Mouse (Mus musculus): ENCODE results near the gene Azgp1. TPM values are rescaled to one million over a fixed set of nuclear protein-coding genes. Genes with fewer than 3 reads are reported as not detected.

The Azgp1 gene
- polyA plus RNA-seq, 1 experiment from 2014 or later = 745 TPM

DNA sequence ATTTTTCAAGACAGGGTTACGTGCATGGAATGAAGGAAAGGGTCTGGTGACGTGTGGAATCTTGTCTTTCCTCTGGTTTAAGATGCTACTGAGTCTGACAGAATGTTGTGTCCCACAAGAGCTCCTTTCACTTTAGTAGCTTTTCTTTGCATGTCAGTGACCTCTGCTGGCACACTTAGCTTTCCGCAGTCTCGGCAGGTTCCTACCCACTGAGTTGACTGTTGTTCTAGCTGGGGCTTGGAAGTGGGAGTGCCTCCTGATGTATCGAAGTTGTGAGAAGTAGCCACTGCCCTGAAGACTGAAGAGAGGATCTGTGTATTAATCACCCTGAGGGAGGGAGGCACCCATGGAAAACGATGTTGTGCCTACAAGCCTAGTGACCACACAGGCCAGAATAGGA lies 30.1 kb upstream of the Azgp1 start:
- Histone ChIP-seq H3K4me3 (ENCODE audit: low read depth, low read length) (no peak overlapping the region), H3K4me2 (ENCODE audit: low read depth, low read length) (no peak overlapping the region), H3K9me3 (ENCODE audit: low read length) (no peaks in the 10 kb centered on the region), H3K36me3 (replicated peaks; ENCODE audit: insufficient read depth, low read length) (no peaks in the 10 kb centered on the region), H3K4me1 (ENCODE audit: insufficient read depth) (no peaks in the 10 kb centered on the region), H3K27ac (ENCODE audit: low read depth) (no peak overlapping the region), H3K9ac (replicated peaks) (no peak overlapping the region), H3K27me3 (ENCODE audit: insufficient read depth, low read length) (no peaks in the 10 kb centered on the region)
- 32% methylated on average over 6 of the region's 6 CpGs for WGBS (ENCODE audit: insufficient replicate concordance)
- DNase-seq (peak; percentile 25), ATAC-seq (no peak)
- TF ChIP-seq EP300 (IDR thresholded peaks at IDR 0.05; ENCODE audit: low read depth) = no peak
- peak; percentile 53 for TF ChIP-seq CTCF (IDR thresholded peaks at IDR 0.05; ENCODE audit: low read depth)

- H3K27me3 ChIP-seq (ENCODE audit: insufficient read depth, low read length) = no peaks in the 10 kb centered on the region
- H3K36me3 ChIP-seq (replicated peaks; ENCODE audit: insufficient read depth, low read length) = no peaks in the 10 kb centered on the region
- H3K4me3 ChIP-seq (ENCODE audit: low read depth, low read length) = no peak overlapping the region
- TF ChIP-seq EP300 (IDR thresholded peaks at IDR 0.05; ENCODE audit: low read depth) (no peak), CTCF (IDR thresholded peaks at IDR 0.05; ENCODE audit: low read depth) (no peak)
- H3K4me1 ChIP-seq (ENCODE audit: insufficient read depth) = no peaks in the 10 kb centered on the region
- no peak overlapping the region for H3K9ac ChIP-seq (replicated peaks)
- DNase-seq (no peak), ATAC-seq (no peak)
- no peak overlapping the region for H3K27ac ChIP-seq (ENCODE audit: low read depth)
- WGBS (ENCODE audit: insufficient replicate concordance) = 87% methylated on average over 3 of the region's 3 CpGs
- H3K9me3 ChIP-seq (ENCODE audit: low read length) = no peaks in the 10 kb centered on the region
- no peak overlapping the region for H3K4me2 ChIP-seq (ENCODE audit: low read depth, low read length)
Measured at GRCm38 (mm10) chr5:137956404-137956803, 24.9 kb upstream of the Azgp1 start.

DNA sequence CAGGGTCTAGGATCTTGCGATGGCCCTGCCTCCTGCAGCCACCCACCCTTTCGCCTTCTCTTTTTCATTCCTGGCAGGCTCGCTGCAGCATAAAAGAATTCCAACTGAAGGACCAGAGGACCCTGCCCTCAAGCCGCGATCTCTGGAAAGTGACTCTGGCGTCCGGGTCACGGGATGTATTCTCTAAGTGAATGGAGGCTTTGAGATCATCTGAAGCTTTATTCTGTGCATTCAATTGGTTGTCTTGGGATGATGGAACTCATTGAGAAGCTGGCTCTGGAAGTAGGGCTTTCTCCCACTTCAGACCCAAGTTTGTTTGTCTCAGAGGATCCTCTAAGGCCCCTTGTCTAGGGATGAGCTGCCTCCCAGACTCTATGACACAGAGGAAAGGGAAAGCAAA lies 18.4 kb upstream of the Azgp1 start, which contains the start of gene Gjc3:
Gene Gjc3 (minus strand): TSS at position 154 of the 400 bp plus-strand sequence.
- no peaks in the 10 kb centered on the region for H3K9me3 ChIP-seq (ENCODE audit: low read length)
- WGBS (ENCODE audit: insufficient replicate concordance) = 81% methylated on average over 8 of the region's 8 CpGs

GRCm38 (mm10) chr5:137966492-137966891 lies 14.8 kb upstream of the Azgp1 start:
- Histone ChIP-seq H3K27me3 (ENCODE audit: insufficient read depth, low read length) (no peaks in the 10 kb centered on the region), H3K27ac (ENCODE audit: low read depth) (no peak overlapping the region), H3K4me2 (ENCODE audit: low read depth, low read length) (no peak overlapping the region), H3K4me3 (ENCODE audit: low read depth, low read length) (no peak overlapping the region), H3K9ac (replicated peaks) (no peak overlapping the region), H3K4me1 (ENCODE audit: insufficient read depth) (no peaks in the 10 kb centered on the region), H3K9me3 (ENCODE audit: low read length) (no peaks in the 10 kb centered on the region), H3K36me3 (replicated peaks; ENCODE audit: insufficient read depth, low read length) (no peaks in the 10 kb centered on the region)
- ATAC-seq = no peak
- no peak for DNase-seq
- TF ChIP-seq EP300 (IDR thresholded peaks at IDR 0.05; ENCODE audit: low read depth) (no peak), CTCF (IDR thresholded peaks at IDR 0.05; ENCODE audit: low read depth) (no peak)

More for the DNA sequence above, 18.4 kb upstream of the Azgp1 start, which contains the start of gene Gjc3:
- TF ChIP-seq EP300 (IDR thresholded peaks at IDR 0.05; ENCODE audit: low read depth) (no peak), CTCF (IDR thresholded peaks at IDR 0.05; ENCODE audit: low read depth) (no peak)
- no peaks in the 10 kb centered on the region for H3K4me1 ChIP-seq (ENCODE audit: insufficient read depth)
- no peak for DNase-seq
- no peak within 1 kb of the TSS for H3K27ac ChIP-seq (ENCODE audit: low read depth)
- no peak within 1 kb of the TSS for H3K4me2 ChIP-seq (ENCODE audit: low read depth, low read length)
- no peaks in the 10 kb centered on the region for H3K27me3 ChIP-seq (ENCODE audit: insufficient read depth, low read length)
- no peak for ATAC-seq
- H3K4me3 ChIP-seq (ENCODE audit: low read depth, low read length) = no peak within 1 kb of the TSS
- no peak within 1 kb of the TSS for H3K9ac ChIP-seq (replicated peaks)
- H3K36me3 ChIP-seq (replicated peaks; ENCODE audit: insufficient read depth, low read length) = no peaks in the 10 kb centered on the region

DNA sequence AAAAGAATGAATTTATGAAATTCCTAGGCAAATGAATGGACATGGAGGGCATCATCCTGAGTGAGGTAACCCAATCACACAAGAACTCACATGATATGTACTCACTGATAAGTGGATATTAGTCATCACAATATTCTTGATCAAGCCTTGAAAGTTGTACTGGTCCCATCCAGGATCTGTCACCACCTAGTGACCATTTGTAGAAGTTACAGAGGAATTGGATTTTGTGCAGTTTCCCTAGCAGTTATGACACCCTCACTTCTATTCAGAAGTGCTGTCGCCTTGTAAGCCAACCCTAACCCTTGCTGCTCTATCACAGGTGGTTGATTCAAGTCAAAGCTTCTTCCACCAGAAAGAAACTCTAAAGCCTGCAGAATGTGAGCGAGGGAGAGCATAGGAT lies 8.2 kb upstream of the Azgp1 start:
- no peak overlapping the region for H3K4me2 ChIP-seq (ENCODE audit: low read depth, low read length)
- no peak overlapping the region for H3K9ac ChIP-seq (replicated peaks)
- H3K36me3 ChIP-seq (replicated peaks; ENCODE audit: insufficient read depth, low read length) = no peaks in the 10 kb centered on the region
- no peak for ATAC-seq
- H3K9me3 ChIP-seq (ENCODE audit: low read length) = no peaks in the 10 kb centered on the region
- H3K4me3 ChIP-seq (ENCODE audit: low read depth, low read length) = no peak overlapping the region
- TF ChIP-seq CTCF (IDR thresholded peaks at IDR 0.05; ENCODE audit: low read depth) (peak; percentile 51), EP300 (IDR thresholded peaks at IDR 0.05; ENCODE audit: low read depth) (no peak)
- no peak overlapping the region for H3K27ac ChIP-seq (ENCODE audit: low read depth)
- no peak for DNase-seq
- 63% methylated on average over 2 of the region's 2 CpGs for WGBS (ENCODE audit: insufficient replicate concordance)
- no peaks in the 10 kb centered on the region for H3K27me3 ChIP-seq (ENCODE audit: insufficient read depth, low read length)
- H3K4me1 ChIP-seq (ENCODE audit: insufficient read depth) = 0 out of 2 replicates have a peak, but pooled peaks cover 3% of the 10 kb centered on the region

- no peaks in the 10 kb centered on the region for H3K9me3 ChIP-seq (ENCODE audit: low read length)
- H3K4me2 ChIP-seq (ENCODE audit: low read depth, low read length) = no peak overlapping the region
- no peak overlapping the region for H3K4me3 ChIP-seq (ENCODE audit: low read depth, low read length)
- ATAC-seq = peak; percentile 15; the same call in 1 of the 2 replicates
- DNase-seq = no peak
- TF ChIP-seq EP300 (IDR thresholded peaks at IDR 0.05; ENCODE audit: low read depth) = no peak
- TF ChIP-seq CTCF (IDR thresholded peaks at IDR 0.05; ENCODE audit: low read depth) = peak; percentile 63
- 47% methylated on average over 3 of the region's 3 CpGs for WGBS (ENCODE audit: insufficient replicate concordance)
- no peaks in the 10 kb centered on the region for H3K27me3 ChIP-seq (ENCODE audit: insufficient read depth, low read length)
- peak overlapping the region; percentile 95; the same call in 1 of the 2 replicates for H3K27ac ChIP-seq (ENCODE audit: low read depth)
- no peaks in the 10 kb centered on the region for H3K36me3 ChIP-seq (replicated peaks; ENCODE audit: insufficient read depth, low read length)
- 0 out of 2 replicates have a peak, but pooled peaks cover 3% of the 10 kb centered on the region for H3K4me1 ChIP-seq (ENCODE audit: insufficient read depth)
- no peak overlapping the region for H3K9ac ChIP-seq (replicated peaks)
Measured at GRCm38 (mm10) chr5:137973738-137974137, 7.6 kb upstream of the Azgp1 start.

- peak; percentile 73 for ATAC-seq
- H3K9ac ChIP-seq (replicated peaks) = no peak overlapping the region
- DNase-seq = peak; percentile 38
- no peak overlapping the region for H3K4me2 ChIP-seq (ENCODE audit: low read depth, low read length)
- H3K4me1 ChIP-seq (ENCODE audit: insufficient read depth) = 0 out of 2 replicates have a peak, but pooled peaks cover 3% of the 10 kb centered on the region
- no peaks in the 10 kb centered on the region for H3K36me3 ChIP-seq (replicated peaks; ENCODE audit: insufficient read depth, low read length)
- H3K27me3 ChIP-seq (ENCODE audit: insufficient read depth, low read length) = no peaks in the 10 kb centered on the region
- H3K27ac ChIP-seq (ENCODE audit: low read depth) = peak overlapping the region; percentile 95
- TF ChIP-seq CTCF (IDR thresholded peaks at IDR 0.05; ENCODE audit: low read depth) = no peak
- TF ChIP-seq EP300 (IDR thresholded peaks at IDR 0.05; ENCODE audit: low read depth) = peak; percentile 89
- H3K4me3 ChIP-seq (ENCODE audit: low read depth, low read length) = no peak overlapping the region
- 32% methylated on average over 3 of the region's 3 CpGs for WGBS (ENCODE audit: insufficient replicate concordance)
- no peaks in the 10 kb centered on the region for H3K9me3 ChIP-seq (ENCODE audit: low read length)
Measured at GRCm38 (mm10) chr5:137974724-137975123, 6.6 kb upstream of the Azgp1 start.
